Mouse (Mus musculus): Measurements from ENCODE around the gene Pak2. TPM values are rescaled to one million over a fixed set of nuclear protein-coding genes. Genes with fewer than 3 reads are reported as not detected.

Gene Pak2
- polyA plus RNA-seq, 1 experiment: 41.3 TPM

- no peak for TF ChIP-seq GATA1 (IDR thresholded peaks at IDR 0.05; ENCODE audit: low read length)
Measured at GRCm38 (mm10) chr16:32105698-32106097, 26.6 kb upstream of the Pak2 start.

GRCm38 (mm10) chr16:32102295-32102694 is 23.2 kb upstream of the Pak2 start:
- no peak for TF ChIP-seq GATA1 (IDR thresholded peaks at IDR 0.05; ENCODE audit: low read length)

- TF ChIP-seq GATA1 (IDR thresholded peaks at IDR 0.05; ENCODE audit: low read length): no peak
Measured at GRCm38 (mm10) chr16:32099638-32100150, 20.6 kb upstream of the Pak2 start, which contains the start of the genes Pigx and Cep19. Pigx (minus strand) TSS chr16:32099740. Cep19 (plus strand) TSS chr16:32099800.

- no peak for TF ChIP-seq GATA1 (IDR thresholded peaks at IDR 0.05; ENCODE audit: low read length)
Measured at GRCm38 (mm10) chr16:32098897-32099637, 19.9 kb upstream of the Pak2 start.

GRCm38 (mm10) chr16:32091466-32091865 is 12.3 kb upstream of the Pak2 start:
- TF ChIP-seq GATA1 (IDR thresholded peaks at IDR 0.05; ENCODE audit: low read length): no peak

GRCm38 (mm10) chr16:32087629-32088443 is 8.7 kb upstream of the Pak2 start:
- no peak for TF ChIP-seq GATA1 (IDR thresholded peaks at IDR 0.05; ENCODE audit: low read length)

- TF ChIP-seq GATA1 (IDR thresholded peaks at IDR 0.05; ENCODE audit: low read length): no peak
Measured at GRCm38 (mm10) chr16:32078408-32078990, 643 bp downstream of the Pak2 start.

- TF ChIP-seq GATA1 (IDR thresholded peaks at IDR 0.05; ENCODE audit: low read length): no peak
Measured at GRCm38 (mm10) chr16:32077648-32078407, 1.3 kb downstream of the Pak2 start.

- TF ChIP-seq GATA1 (IDR thresholded peaks at IDR 0.05; ENCODE audit: low read length): no peak
Measured at GRCm38 (mm10) chr16:32076406-32076805, 2.7 kb downstream of the Pak2 start.

- TF ChIP-seq GATA1 (IDR thresholded peaks at IDR 0.05; ENCODE audit: low read length): no peak
Measured at GRCm38 (mm10) chr16:32075762-32076161, 3.4 kb downstream of the Pak2 start.

- TF ChIP-seq GATA1 (IDR thresholded peaks at IDR 0.05; ENCODE audit: low read length): no peak
Measured at GRCm38 (mm10) chr16:32068389-32069300, 10.5 kb downstream of the Pak2 start.

- no peak for TF ChIP-seq GATA1 (IDR thresholded peaks at IDR 0.05; ENCODE audit: low read length)
Measured at GRCm38 (mm10) chr16:32066899-32067298, 12.2 kb downstream of the Pak2 start.

GRCm38 (mm10) chr16:32063900-32064299 is 15.2 kb downstream of the Pak2 start:
- no peak for TF ChIP-seq GATA1 (IDR thresholded peaks at IDR 0.05; ENCODE audit: low read length)

- TF ChIP-seq GATA1 (IDR thresholded peaks at IDR 0.05; ENCODE audit: low read length): no peak
Measured at GRCm38 (mm10) chr16:32062226-32062625, 16.9 kb downstream of the Pak2 start.

All from G1E-ER4 (cell line).